In the genomic region with DNA sequence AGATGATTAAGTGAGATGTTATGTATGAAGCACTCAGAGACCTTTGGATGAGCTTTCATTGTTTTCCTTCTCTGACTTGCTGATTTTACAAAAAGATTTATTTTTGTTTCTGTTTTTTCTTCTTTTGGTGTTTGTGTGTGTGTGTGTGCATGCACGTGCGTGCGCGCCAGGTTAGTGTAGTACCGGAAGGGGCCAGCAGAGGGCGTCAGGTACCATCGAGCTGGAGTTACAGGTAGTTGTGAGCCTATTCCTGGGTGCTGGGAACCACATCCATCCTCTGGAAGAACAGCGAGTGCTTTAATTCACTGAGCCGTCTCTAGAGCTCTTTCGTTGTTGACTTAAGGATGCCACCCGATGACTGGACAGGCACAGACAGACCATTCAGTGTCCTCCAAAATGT, we compare ENCODE assay signal across 15 mouse cellular contexts.
DNase-seq lines count a peak whose midpoint lies in the region; ATAC-seq and TF ChIP-seq lines count a peak whose summit lies in the region.
"Had no signal": no experiment of that assay in that cellular context is flagged by ENCODE, and none has a peak within 500 bp of the region (broad histone marks: within the 10 kb centered on the region; RNA-seq: fewer than 3 reads in every experiment).

No protein-coding gene starts in this region.

- H3K27me3 ChIP-seq in hindbrain, postnatal 0 days (ENCODE audit: insufficient read depth, low read length) = no peaks in the 10 kb centered on the region
- no peaks in the 10 kb centered on the region for H3K27me3 ChIP-seq in hindbrain, embryonic 12.5 days
- H3K27me3 ChIP-seq in lung, postnatal 0 days (replicated peaks; ENCODE audit: insufficient read depth, low read length) = no peaks in the 10 kb centered on the region
- H3K27me3 ChIP-seq in G1E (ENCODE audit: insufficient read depth, low read length) = no peaks in the 10 kb centered on the region
- H3K27me3 ChIP-seq: embryonic facial prominence, embryonic 13.5 days; heart, embryonic 13.5 days; intestine, embryonic 15.5 days; midbrain, embryonic 12.5 days had no signal

- H3K4me1 ChIP-seq in hindbrain, postnatal 0 days (ENCODE audit: insufficient read depth, low read length) = no peaks in the 10 kb centered on the region
- H3K4me1 ChIP-seq in hindbrain, embryonic 12.5 days = no peaks in the 10 kb centered on the region
- H3K4me1 ChIP-seq in lung, postnatal 0 days (ENCODE audit: insufficient read depth, low read depth, low read length) = no peaks in the 10 kb centered on the region
- H3K4me1 ChIP-seq in G1E (ENCODE audit: insufficient read depth, low read depth, low read length) = no peaks in the 10 kb centered on the region
- H3K4me1 ChIP-seq in embryonic fibroblast, embryonic 13.5 days (ENCODE audit: control insufficient read depth, insufficient read depth, low read length) = no peaks in the 10 kb centered on the region
- H3K4me1 ChIP-seq: embryonic facial prominence, embryonic 13.5 days; heart, embryonic 13.5 days; hindbrain, embryonic 10.5 days; intestine, embryonic 15.5 days; midbrain, embryonic 12.5 days had no signal

- no peak for TF ChIP-seq POLR2A in embryonic fibroblast, embryonic 13.5 days (IDR thresholded peaks at IDR 0.05; ENCODE audit: low read depth, low read length)

- no peak overlapping the region for H3K27ac ChIP-seq in hindbrain, postnatal 0 days
- H3K27ac ChIP-seq in hindbrain, embryonic 12.5 days = no peak overlapping the region
- no peak overlapping the region for H3K27ac ChIP-seq in lung, postnatal 0 days (ENCODE audit: low read length)
- no peak overlapping the region for H3K27ac ChIP-seq in embryonic fibroblast, embryonic 13.5 days (ENCODE audit: insufficient read depth, low read length)
- H3K27ac ChIP-seq: embryonic facial prominence, embryonic 13.5 days; heart, embryonic 13.5 days; hindbrain, embryonic 10.5 days; intestine, embryonic 15.5 days; midbrain, embryonic 12.5 days had no signal

- no peak overlapping the region for H3K9ac ChIP-seq in hindbrain, postnatal 0 days (replicated peaks; ENCODE audit: low read length)
- no peak overlapping the region for H3K9ac ChIP-seq in hindbrain, embryonic 12.5 days
- no peak overlapping the region for H3K9ac ChIP-seq in lung, postnatal 0 days (replicated peaks; ENCODE audit: low read depth)
- H3K9ac ChIP-seq: embryonic facial prominence, embryonic 13.5 days; heart, embryonic 13.5 days; intestine, embryonic 15.5 days; midbrain, embryonic 12.5 days had no signal

- H3K36me3 ChIP-seq in hindbrain, postnatal 0 days (ENCODE audit: insufficient read depth, low read length) = no peaks in the 10 kb centered on the region
- H3K36me3 ChIP-seq in hindbrain, embryonic 12.5 days = no peaks in the 10 kb centered on the region
- H3K36me3 ChIP-seq in lung, postnatal 0 days (ENCODE audit: insufficient read depth, low read length) = no peaks in the 10 kb centered on the region
- no peaks in the 10 kb centered on the region for H3K36me3 ChIP-seq in G1E (replicated peaks)
- H3K36me3 ChIP-seq: embryonic facial prominence, embryonic 13.5 days; heart, embryonic 13.5 days; hindbrain, embryonic 10.5 days; intestine, embryonic 15.5 days; midbrain, embryonic 12.5 days had no signal

- TF ChIP-seq CTCF in hindbrain, postnatal 0 days (IDR thresholded peaks at IDR 0.05; ENCODE audit: low read depth) = peak; percentile 27; the same call in 1 of the 2 replicates
- peak; percentile 22; the same call in 1 of the 2 replicates for TF ChIP-seq CTCF in lung, postnatal 0 days (IDR thresholded peaks at IDR 0.05)
- 0 out of 2 replicates have a peak, but pooled peaks have one; percentile 7 for TF ChIP-seq CTCF in G1E (IDR thresholded peaks at IDR 0.05; ENCODE audit: low read depth, low read length)
- TF ChIP-seq CTCF in embryonic fibroblast, embryonic 13.5 days (IDR thresholded peaks at IDR 0.05; ENCODE audit: borderline replicate concordance, insufficient read depth, low read length) = peak; percentile 35; the same call in 1 of the 2 replicates

- no peak overlapping the region for H3K4me2 ChIP-seq in hindbrain, postnatal 0 days (ENCODE audit: low read depth, low read length)
- no peak overlapping the region for H3K4me2 ChIP-seq in hindbrain, embryonic 12.5 days (replicated peaks)
- no peak overlapping the region for H3K4me2 ChIP-seq in lung, postnatal 0 days (replicated peaks; ENCODE audit: low read depth, low read length)
- H3K4me2 ChIP-seq: embryonic facial prominence, embryonic 13.5 days; heart, embryonic 13.5 days; intestine, embryonic 15.5 days; midbrain, embryonic 12.5 days had no signal

- no peak for TF ChIP-seq EP300 in lung, postnatal 0 days (IDR thresholded peaks at IDR 0.05)

- H3K9me3 ChIP-seq in hindbrain, postnatal 0 days (ENCODE audit: low read length) = no peaks in the 10 kb centered on the region
- 0 out of 2 replicates have a peak, but pooled peaks cover 3% of the 10 kb centered on the region for H3K9me3 ChIP-seq in hindbrain, embryonic 12.5 days (replicated peaks)
- H3K9me3 ChIP-seq in lung, postnatal 0 days (ENCODE audit: low read length) = no peaks in the 10 kb centered on the region
- peaks cover 8% of the 10 kb centered on the region; the same call in 1 of the 2 replicates for H3K9me3 ChIP-seq in G1E (replicated peaks)
- H3K9me3 ChIP-seq: embryonic facial prominence, embryonic 13.5 days; heart, embryonic 13.5 days; intestine, embryonic 15.5 days had no signal

- ATAC-seq in hindbrain, postnatal 0 days = no peak
- no peak for ATAC-seq in hindbrain, embryonic 12.5 days (ENCODE audit: low FRiP score)
- ATAC-seq in lung, postnatal 0 days = no peak
- ATAC-seq in G1E (ENCODE audit: extremely low read depth, insufficient number of reproducible peaks, low FRiP score, poor library complexity, severe bottlenecking) = no peak
- ATAC-seq: intestine, embryonic 15.5 days had no signal

- no peak overlapping the region for H3K4me3 ChIP-seq in hindbrain, postnatal 0 days (ENCODE audit: low read length)
- H3K4me3 ChIP-seq in hindbrain, embryonic 12.5 days = no peak overlapping the region
- no peak overlapping the region for H3K4me3 ChIP-seq in lung, postnatal 0 days (ENCODE audit: low read depth, low read length)
- H3K4me3 ChIP-seq in G1E (ENCODE audit: low read depth, low read length) = no peak overlapping the region
- H3K4me3 ChIP-seq in embryonic fibroblast, embryonic 13.5 days (ENCODE audit: insufficient read depth, low read length) = no peak overlapping the region
- H3K4me3 ChIP-seq: embryonic facial prominence, embryonic 13.5 days; heart, embryonic 13.5 days; hindbrain, embryonic 10.5 days; intestine, embryonic 15.5 days; midbrain, embryonic 12.5 days had no signal

- 99% methylated on average over 11 of the region's 11 CpGs for WGBS in hindbrain, postnatal 0 days
- WGBS in hindbrain, embryonic 12.5 days = 97% methylated on average over 11 of the region's 11 CpGs
- 92% methylated on average over 11 of the region's 11 CpGs for WGBS in lung, postnatal 0 days

- DNase-seq in hindbrain, postnatal 0 days (ENCODE audit: low spot score) = no peak
- no peak for DNase-seq in lung, postnatal 0 days (ENCODE audit: low spot score)
- DNase-seq in lung, postnatal 36 days = no peak
- no peak for DNase-seq in G1E (ENCODE audit: low spot score)
- no peak for DNase-seq in ovary, postnatal 14 days (ENCODE audit: low spot score)
- no peak for DNase-seq in spleen, adult 12 weeks (ENCODE audit: low spot score)
- DNase-seq: adrenal gland, postnatal 25 days; thymus, postnatal 25 days had no signal
